Mouse (Mus musculus) E14TG2a.4 (cell line): Measurements from ENCODE around the gene Pde4d.

Experiments
- H3K27me3 ChIP-seq: 2 replicates; pipeline ENCODE4 v1.6.1; 2014; ENCODE audit warnings: low read length, control low read depth; ENCODE audit not compliant: insufficient read depth
- H3K36me3 ChIP-seq: 2 replicates; pipeline ENCODE4 v1.6.1; 2014; ENCODE audit warnings: low read length, control low read depth; ENCODE audit not compliant: insufficient read depth
- H3K4me1 ChIP-seq: replicated peaks from 2 replicates; pipeline ENCODE4 v1.6.1; 2014; ENCODE audit warnings: low read depth, low read length, control low read depth
- H3K4me3 ChIP-seq: replicated peaks from 2 replicates; pipeline ENCODE4 v1.5.1; 2014; ENCODE audit warnings: mild to moderate bottlenecking, low read length
- H3K9me3 ChIP-seq: 2 replicates; pipeline ENCODE4 v1.6.1; 2014; ENCODE audit warnings: low read length, control low read depth
- CTCF ChIP-seq: conservative IDR thresholded peaks from 2 replicates; pipeline ENCODE4 v1.5.1; 2014; ENCODE audit warnings: low read length
- NANOG ChIP-seq: IDR thresholded peaks from 2 replicates; pipeline ENCODE4 v1.6.1; 2014; ENCODE audit warnings: borderline replicate concordance, low read length, mixed read lengths
- POU5F1 ChIP-seq: IDR thresholded peaks from 2 replicates; pipeline ENCODE4 v1.6.1; 2014; ENCODE audit warnings: low read length, borderline replicate concordance

Pde4d gene

DNA sequence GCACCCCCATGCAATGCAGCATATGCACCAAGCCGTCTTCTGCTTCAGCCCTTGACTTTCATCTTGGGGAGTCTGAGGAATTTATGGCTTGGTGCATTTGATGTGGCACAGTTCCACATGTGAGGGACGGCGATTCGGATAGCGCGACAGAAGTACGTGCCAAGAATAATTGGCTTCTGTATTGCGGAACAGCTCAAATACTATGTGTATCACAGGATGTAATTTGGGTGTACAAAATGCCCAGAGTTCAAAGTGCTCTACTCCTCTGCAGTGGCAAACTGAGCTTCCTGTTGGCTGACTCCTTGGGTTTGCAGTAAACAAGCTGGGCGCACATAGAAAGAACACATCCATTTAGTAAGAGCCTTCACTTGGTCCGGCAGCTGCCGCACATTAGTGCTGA, 1387.7 kb downstream of the Pde4d start:
- no peak overlapping the region for H3K4me3 ChIP-seq
- no peaks in the 10 kb centered on the region for H3K36me3 ChIP-seq
- TF ChIP-seq CTCF (no peak), NANOG (no peak), POU5F1 (no peak)
- peaks cover 3% of the 10 kb centered on the region for H3K9me3 ChIP-seq
- H3K4me1 ChIP-seq: peaks cover 33% of the 10 kb centered on the region
- H3K27me3 ChIP-seq: no peaks in the 10 kb centered on the region

DNA sequence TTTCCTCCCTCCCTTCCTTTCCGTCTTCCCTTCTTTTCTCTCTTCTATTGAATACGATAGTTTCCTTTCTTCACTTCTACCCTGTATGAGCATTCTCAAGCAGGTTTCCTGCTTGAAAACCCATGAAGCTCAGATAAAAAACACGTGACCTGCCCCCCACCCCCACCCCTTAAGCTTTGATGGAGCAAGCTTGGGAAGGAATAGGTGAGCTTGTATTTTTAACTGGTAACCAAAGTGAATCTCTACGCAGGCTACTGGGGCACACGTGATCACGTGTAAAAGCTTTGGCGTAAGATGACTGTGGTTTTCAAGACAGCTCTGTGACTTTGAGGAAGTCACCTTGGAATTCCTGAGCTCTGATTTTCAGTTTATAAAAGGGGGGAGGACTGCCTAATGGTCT, 1388.2 kb downstream of the Pde4d start:
- peaks cover 33% of the 10 kb centered on the region for H3K4me1 ChIP-seq
- H3K36me3 ChIP-seq: no peaks in the 10 kb centered on the region
- peaks cover 7% of the 10 kb centered on the region for H3K9me3 ChIP-seq
- H3K4me3 ChIP-seq: no peak overlapping the region
- TF ChIP-seq CTCF (no peak), NANOG (no peak), POU5F1 (no peak)
- no peaks in the 10 kb centered on the region for H3K27me3 ChIP-seq

DNA sequence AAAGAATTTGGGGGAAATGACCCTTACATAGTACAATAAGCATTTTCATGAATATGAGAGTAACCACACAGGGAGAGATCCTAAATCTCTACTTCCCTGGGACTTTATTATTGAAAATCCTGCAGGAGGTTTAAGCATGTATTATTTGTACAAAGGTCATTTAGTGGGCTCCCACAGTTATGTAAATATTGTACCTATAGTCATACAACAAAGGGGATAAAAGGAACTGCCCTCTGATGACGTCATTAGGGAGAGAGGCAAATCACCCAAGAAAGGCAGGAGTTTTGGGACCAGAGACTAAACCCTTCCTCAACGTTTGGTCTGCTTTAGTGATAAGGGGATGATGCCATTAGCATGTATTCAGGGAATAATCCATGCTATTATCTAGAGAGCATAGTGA, 1390.5 kb downstream of the Pde4d start:
- Histone ChIP-seq H3K4me3 (no peak overlapping the region), H3K4me1 (peaks cover 33% of the 10 kb centered on the region), H3K27me3 (no peaks in the 10 kb centered on the region), H3K9me3 (peaks cover 28% of the 10 kb centered on the region), H3K36me3 (peaks cover 7% of the 10 kb centered on the region; the same call in 1 of the 2 replicates)
- TF ChIP-seq CTCF (no peak), POU5F1 (no peak), NANOG (no peak)

DNA sequence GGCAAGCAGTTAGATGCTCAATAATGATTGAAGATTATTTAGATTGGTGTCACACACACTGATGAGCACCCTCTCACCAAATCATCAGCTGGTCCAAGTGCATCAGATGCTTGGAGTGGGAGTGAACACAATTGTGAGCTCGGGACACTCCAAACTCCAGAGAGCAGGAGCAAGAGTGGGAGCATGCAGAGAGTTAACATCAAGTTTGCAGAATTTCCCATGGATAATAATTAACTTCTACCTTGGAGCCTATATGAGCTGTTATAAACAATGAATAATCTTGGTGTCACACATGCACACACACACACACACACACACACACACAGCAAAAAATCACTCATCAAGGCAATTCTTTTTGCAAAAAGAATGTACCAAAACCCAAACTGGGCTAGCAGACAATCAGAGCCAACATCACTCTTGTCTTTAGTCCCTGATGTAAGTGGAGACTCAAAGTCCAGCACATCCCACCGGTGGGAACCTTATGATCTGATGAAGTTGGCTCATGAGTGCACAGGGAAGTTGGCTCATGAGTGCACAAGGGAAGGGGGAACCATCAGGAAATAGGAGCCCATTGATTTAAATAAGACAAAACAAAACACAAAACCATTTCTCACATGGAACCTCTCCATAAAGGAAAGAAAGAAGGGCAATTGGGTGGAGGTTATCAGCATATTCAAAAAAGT, 1391.5 kb downstream of the Pde4d start:
- no peak for TF ChIP-seq NANOG
- TF ChIP-seq POU5F1: no peak
- TF ChIP-seq CTCF: no peak
- peaks cover 37% of the 10 kb centered on the region for H3K9me3 ChIP-seq
- H3K27me3 ChIP-seq: no peaks in the 10 kb centered on the region
- no peak overlapping the region for H3K4me3 ChIP-seq
- H3K36me3 ChIP-seq: peaks cover 10% of the 10 kb centered on the region; the same call in 1 of the 2 replicates
- peaks cover 33% of the 10 kb centered on the region for H3K4me1 ChIP-seq

DNA sequence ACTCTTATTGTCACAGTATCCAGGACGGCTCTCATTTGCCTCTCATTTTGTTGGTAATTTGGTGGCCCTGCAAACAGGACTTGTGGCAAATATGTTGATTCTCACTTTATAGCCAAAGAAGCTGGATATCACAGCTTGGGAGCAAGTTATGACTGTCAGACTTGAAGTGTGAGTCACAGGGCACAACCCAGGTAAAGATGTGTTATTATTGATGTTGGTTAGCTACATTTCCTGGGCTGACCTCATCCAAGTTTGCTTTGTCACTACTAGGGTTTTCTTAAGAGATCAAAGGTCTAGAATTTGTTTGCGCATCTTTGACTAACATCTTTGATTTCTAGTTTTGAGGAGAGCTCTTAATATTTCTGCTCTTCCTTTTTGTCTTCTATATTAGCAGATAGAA, 1393.2 kb downstream of the Pde4d start:
- peaks cover 28% of the 10 kb centered on the region for H3K4me1 ChIP-seq
- no peak for TF ChIP-seq POU5F1
- no peak for TF ChIP-seq NANOG
- no peak for TF ChIP-seq CTCF
- H3K9me3 ChIP-seq: peaks cover 46% of the 10 kb centered on the region
- no peak overlapping the region for H3K4me3 ChIP-seq
- no peaks in the 10 kb centered on the region for H3K27me3 ChIP-seq
- H3K36me3 ChIP-seq: peaks cover 10% of the 10 kb centered on the region; the same call in 1 of the 2 replicates

DNA sequence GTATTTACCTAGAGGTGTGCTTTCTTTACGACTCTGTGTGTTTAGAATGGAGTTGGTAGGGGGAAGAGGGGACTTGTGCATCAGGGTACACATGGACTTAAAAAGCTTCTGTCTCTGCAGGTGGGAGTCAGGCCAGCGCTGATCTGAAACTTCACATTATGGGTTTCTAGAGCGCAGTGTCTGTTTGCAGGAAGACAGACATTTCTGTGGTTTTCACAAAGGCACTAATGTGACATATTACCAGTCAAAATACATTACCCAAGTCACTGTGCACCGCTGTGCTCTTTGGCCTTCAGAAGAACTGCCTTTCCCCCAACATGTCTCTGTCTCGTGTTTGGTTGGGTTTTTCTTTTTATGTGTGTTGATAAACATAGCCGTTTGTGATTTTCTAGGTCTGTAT, 1395.1 kb downstream of the Pde4d start:
- H3K4me1 ChIP-seq: peaks cover 11% of the 10 kb centered on the region
- H3K9me3 ChIP-seq: peaks cover 63% of the 10 kb centered on the region
- peaks cover 10% of the 10 kb centered on the region; the same call in 1 of the 2 replicates for H3K36me3 ChIP-seq
- TF ChIP-seq POU5F1 (no peak), NANOG (no peak), CTCF (no peak)
- H3K4me3 ChIP-seq: no peak overlapping the region
- no peaks in the 10 kb centered on the region for H3K27me3 ChIP-seq

DNA sequence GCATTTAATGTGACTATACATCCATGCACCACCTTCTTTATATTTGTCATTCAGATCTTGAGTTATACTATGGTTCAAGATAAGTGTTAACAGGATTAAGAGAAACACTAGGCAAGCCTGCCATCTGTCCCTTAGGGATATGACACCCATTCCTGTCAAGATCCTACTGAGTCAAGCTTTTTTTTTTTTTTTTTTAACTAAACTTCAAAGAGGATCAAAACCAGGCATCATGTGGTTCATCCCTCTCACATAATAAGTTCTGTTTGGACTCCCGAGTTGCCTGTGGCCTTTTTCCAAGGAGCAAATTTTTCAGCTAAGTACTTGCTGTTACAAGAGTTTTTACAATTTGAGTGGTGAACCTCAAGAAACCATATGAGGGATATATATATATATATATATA, 1414.1 kb downstream of the Pde4d start:
- no peaks in the 10 kb centered on the region for H3K36me3 ChIP-seq

DNA sequence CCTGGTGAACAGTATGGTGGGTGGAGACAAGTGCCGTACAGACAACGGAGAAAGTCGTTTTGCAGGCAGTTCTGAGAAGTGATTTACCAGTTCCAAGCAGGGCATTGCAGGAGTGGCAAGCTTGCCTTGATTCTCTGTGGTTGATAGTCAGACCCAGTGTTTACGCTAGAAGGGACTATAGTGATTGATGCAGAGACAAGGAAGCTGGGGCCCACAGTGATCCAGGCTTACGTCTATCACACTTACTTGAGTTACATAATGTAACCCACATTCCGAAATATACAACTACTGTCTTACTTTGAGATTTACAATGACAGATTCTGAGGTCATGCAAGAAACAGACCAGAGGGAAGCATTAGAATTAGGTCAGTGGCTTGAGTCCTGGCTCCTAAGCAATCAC, 1414.6 kb downstream of the Pde4d start:
- H3K9me3 ChIP-seq: peaks cover 15% of the 10 kb centered on the region
- TF ChIP-seq NANOG: no peak
- no peak for TF ChIP-seq CTCF
- TF ChIP-seq POU5F1: no peak
- H3K4me3 ChIP-seq: no peak overlapping the region
- no peaks in the 10 kb centered on the region for H3K4me1 ChIP-seq
- H3K36me3 ChIP-seq: no peaks in the 10 kb centered on the region
- no peaks in the 10 kb centered on the region for H3K27me3 ChIP-seq

More for the DNA sequence above, 1414.1 kb downstream of the Pde4d start:
- Histone ChIP-seq H3K4me3 (no peak overlapping the region), H3K9me3 (peaks cover 20% of the 10 kb centered on the region), H3K4me1 (no peaks in the 10 kb centered on the region), H3K27me3 (no peaks in the 10 kb centered on the region)
- TF ChIP-seq CTCF (no peak), NANOG (no peak), POU5F1 (no peak)

DNA sequence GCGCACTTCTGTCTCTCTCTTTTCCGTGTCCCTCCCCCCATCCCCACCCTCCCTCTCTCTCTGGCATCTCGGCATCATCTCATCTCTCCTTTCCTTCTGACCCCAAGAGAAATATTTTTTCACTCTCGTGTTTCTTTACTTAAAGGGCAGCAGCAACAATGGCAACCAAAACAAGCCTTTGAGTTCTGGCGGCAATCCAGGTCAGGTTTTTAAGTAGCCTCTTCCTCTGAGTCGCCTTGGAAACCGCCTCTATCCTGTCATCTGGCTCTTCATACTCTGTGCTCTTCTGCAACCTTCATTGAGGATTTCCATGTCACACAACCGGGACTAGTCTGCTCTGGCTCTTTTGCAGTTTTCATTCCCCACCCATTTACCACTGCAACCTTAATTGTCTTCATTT, 1430.6 kb downstream of the Pde4d start:
- TF ChIP-seq POU5F1: no peak
- TF ChIP-seq CTCF: no peak
- TF ChIP-seq NANOG: no peak
- peaks cover 9% of the 10 kb centered on the region; the same call in 1 of the 2 replicates for H3K4me1 ChIP-seq
- H3K9me3 ChIP-seq: peaks cover 8% of the 10 kb centered on the region; the same call in 1 of the 2 replicates
- no peaks in the 10 kb centered on the region for H3K27me3 ChIP-seq
- no peak overlapping the region for H3K4me3 ChIP-seq
- H3K36me3 ChIP-seq: no peaks in the 10 kb centered on the region
